Mouse (Mus musculus) liver, embryonic 11.5 days (tissue): ENCODE measurements at regions not wholly inside any gene's neighbourhood (a gene's known extent, or its start where the extent isn't known, plus 50 kb on each side); places are given as distances from the start of the nearest gene placed in this dataset.

Experiments
- ATAC-seq: fragments of 200-750 bp; cut with Nextera tagmentation; replicated peaks from 2 replicates; pipeline ENCODE4 v1.8.0; 2017; ENCODE audit warnings: moderate number of reproducible peaks, mild to moderate bottlenecking, moderate TSS enrichment, moderate library complexity; ENCODE audit not compliant: low FRiP score
- DNase-seq: peaks from one replicate; pipeline ENCODE4 v3.0.0-alpha.2; 2017; ENCODE audit warnings: low spot score
- H3K27ac ChIP-seq: fragments of 300-500 bp; sonication (generic); 2 replicates; pipeline ENCODE4 v1.5.1; 2014; ENCODE audit warnings: mild to moderate bottlenecking, low read depth, low read length, control low read depth
- H3K27me3 ChIP-seq: fragments of 300-500 bp; sonication (generic); replicated peaks from 2 replicates; pipeline ENCODE4 v1.6.1; 2014; ENCODE audit warnings: low read length, mixed read lengths; ENCODE audit not compliant: control insufficient read depth, insufficient read depth
- H3K36me3 ChIP-seq: fragments of 300-500 bp; sonication (generic); 2 replicates; pipeline ENCODE4 v1.6.1; 2014; ENCODE audit warnings: mild to moderate bottlenecking, low read length, moderate library complexity, mixed read lengths; ENCODE audit not compliant: control insufficient read depth, insufficient read depth
- H3K4me1 ChIP-seq: fragments of 300-500 bp; sonication (generic); replicated peaks from 2 replicates; pipeline ENCODE4 v1.6.1; 2014; ENCODE audit warnings: low read length, mixed read lengths; ENCODE audit not compliant: control insufficient read depth, insufficient read depth
- H3K4me2 ChIP-seq: fragments of 300-500 bp; sonication (generic); 2 replicates; pipeline ENCODE4 v1.6.1; 2014; ENCODE audit warnings: mild to moderate bottlenecking, control low read depth, moderate library complexity
- H3K4me3 ChIP-seq: fragments of 300-500 bp; sonication (generic); 2 replicates; pipeline ENCODE4 v1.5.1; 2014; ENCODE audit warnings: low read depth, low read length, control low read depth
- H3K9ac ChIP-seq: fragments of 300-500 bp; sonication (generic); 2 replicates; pipeline ENCODE4 v1.6.1; 2014; ENCODE audit warnings: low read depth, low read length, control low read depth
- H3K9me3 ChIP-seq: fragments of 300-500 bp; sonication (generic); 2 replicates; pipeline ENCODE4 v1.6.1; 2016; ENCODE audit warnings: low read length, inconsistent platforms, mixed read lengths; ENCODE audit not compliant: control insufficient read depth
- WGBS: fragments of 180-500 bp; shearing (Covaris S2); extraction: QIAGEN DNeasy Blood & Tissue Kit; methylation state at CpG from one replicate; pipeline ENCODE4 v1.1.7; 2014; 5-methylcytosine and 5-hydroxymethylcytosine counted together

DNA sequence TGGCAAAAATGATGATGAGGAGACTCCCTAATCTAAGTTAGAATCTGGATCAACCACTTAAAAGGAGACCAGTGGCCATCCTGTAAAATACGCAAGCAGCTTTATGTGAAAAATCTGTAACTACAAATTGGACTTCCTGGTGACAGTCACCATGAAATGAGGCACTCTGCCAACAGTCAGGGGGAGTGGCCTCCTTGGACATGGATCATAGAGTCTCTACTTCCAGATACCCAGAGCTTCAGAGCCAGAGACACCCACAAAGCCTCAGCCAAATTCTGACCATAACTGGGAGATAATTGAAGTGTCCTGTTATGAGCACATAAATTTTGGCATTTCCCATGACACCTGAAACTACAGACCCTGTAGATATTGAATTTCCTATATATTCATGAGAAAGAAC is 1359.3 kb upstream of the A1bg start:
- 89% methylated on average over 1 of the region's 1 CpGs for WGBS
- Histone ChIP-seq H3K36me3 (no peaks in the 10 kb centered on the region), H3K9me3 (no peaks in the 10 kb centered on the region), H3K4me3 (no peak overlapping the region), H3K4me2 (no peak overlapping the region), H3K4me1 (0 out of 2 replicates have a peak, but pooled peaks cover 3% of the 10 kb centered on the region), H3K9ac (no peak overlapping the region), H3K27me3 (no peaks in the 10 kb centered on the region), H3K27ac (no peak overlapping the region)
- DNase-seq: no peak
- no peak for ATAC-seq

DNA sequence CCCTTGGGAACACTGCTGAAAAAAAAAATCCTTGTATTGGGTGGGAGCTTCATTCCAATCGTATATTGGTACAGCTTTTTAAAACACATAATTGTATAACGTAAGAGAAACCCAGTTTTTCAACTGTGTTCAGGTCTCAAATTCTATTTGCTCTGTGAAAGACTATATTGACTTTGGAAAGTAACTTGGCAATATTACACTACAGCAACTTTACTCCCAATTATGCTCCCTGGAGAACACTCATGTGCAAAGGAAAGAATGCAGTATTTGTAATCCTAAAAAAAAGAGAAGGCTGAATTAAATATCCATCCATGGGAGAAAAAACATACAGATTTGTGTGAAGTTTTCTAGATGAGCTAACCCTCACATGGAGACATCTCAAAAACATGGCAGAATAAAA is 1356.7 kb upstream of the A1bg start:
- H3K36me3 ChIP-seq: no peaks in the 10 kb centered on the region
- no peak overlapping the region for H3K27ac ChIP-seq
- 89% methylated on average over 2 of the region's 2 CpGs for WGBS
- no peak overlapping the region for H3K4me3 ChIP-seq
- no peak overlapping the region for H3K4me2 ChIP-seq
- H3K4me1 ChIP-seq: 0 out of 2 replicates have a peak, but pooled peaks cover 3% of the 10 kb centered on the region
- no peaks in the 10 kb centered on the region for H3K27me3 ChIP-seq
- ATAC-seq (no peak), DNase-seq (no peak)
- no peaks in the 10 kb centered on the region for H3K9me3 ChIP-seq
- no peak overlapping the region for H3K9ac ChIP-seq

DNA sequence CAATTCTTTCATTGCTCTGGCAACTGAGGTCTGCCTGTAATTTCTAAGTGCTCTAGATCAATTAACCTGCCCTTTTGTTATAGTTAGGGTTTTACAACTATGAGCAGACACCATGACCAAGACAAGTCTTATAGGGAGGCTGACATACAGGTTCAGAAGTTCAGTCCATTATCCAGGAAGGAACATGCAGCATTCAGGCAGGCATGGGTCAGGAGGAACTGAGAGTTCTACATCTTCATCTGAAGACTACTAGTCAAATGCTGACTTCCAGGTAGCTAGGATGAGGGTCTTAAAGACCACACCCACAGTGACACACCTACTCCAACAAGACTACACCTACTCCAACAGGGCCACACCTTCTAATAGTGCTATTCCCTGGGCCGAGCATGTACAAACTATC is 1352.0 kb upstream of the A1bg start:
- 91% methylated on average over 1 of the region's 1 CpGs for WGBS
- no peak overlapping the region for H3K9ac ChIP-seq
- DNase-seq: no peak

DNA sequence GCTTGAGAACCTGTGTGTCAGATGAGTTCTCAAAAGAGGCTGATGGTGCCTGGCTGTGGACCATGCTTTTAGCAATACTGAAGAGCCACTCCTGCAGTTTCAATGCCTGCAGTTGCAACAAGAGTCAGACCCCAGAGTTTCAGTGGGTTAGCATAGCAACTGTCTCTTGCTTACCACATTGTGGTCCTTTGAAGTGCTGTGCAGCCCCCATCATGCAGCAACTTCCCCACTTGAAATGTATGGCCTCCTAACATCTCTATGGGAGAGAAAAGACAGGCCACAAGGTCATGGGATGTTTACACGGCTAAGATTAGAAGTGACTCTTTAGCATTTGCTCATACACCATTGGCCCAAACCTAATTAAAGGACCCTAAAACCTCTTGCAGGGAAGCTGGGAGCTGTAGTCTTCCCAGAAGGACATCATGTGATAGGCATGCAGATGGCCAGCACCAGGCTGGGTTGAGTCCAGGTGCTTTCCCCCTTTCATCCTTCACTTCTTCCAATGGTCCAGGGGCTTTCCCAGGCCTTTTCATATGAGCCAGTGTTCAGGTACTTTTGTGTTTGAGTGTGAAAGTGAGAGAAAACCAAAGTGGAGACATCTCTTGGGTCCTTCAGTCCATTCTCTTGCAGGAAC is 1351.2 kb upstream of the A1bg start:
- WGBS: 80% methylated on average over 1 of the region's 1 CpGs

More for the DNA sequence above, 1352.0 kb upstream of the A1bg start:
- Histone ChIP-seq H3K4me3 (no peak overlapping the region), H3K36me3 (no peaks in the 10 kb centered on the region), H3K4me2 (no peak overlapping the region), H3K27me3 (no peaks in the 10 kb centered on the region), H3K27ac (no peak overlapping the region), H3K9me3 (no peaks in the 10 kb centered on the region), H3K4me1 (no peaks in the 10 kb centered on the region)
- no peak for ATAC-seq

GRCm38 (mm10) chr15:62272755-62273154 is 1349.9 kb upstream of the A1bg start:
- no peak for DNase-seq
- no peaks in the 10 kb centered on the region for H3K36me3 ChIP-seq

More for the DNA sequence above, 1351.2 kb upstream of the A1bg start:
- Histone ChIP-seq H3K9ac (no peak overlapping the region), H3K27me3 (no peaks in the 10 kb centered on the region), H3K4me2 (no peak overlapping the region), H3K4me3 (no peak overlapping the region), H3K4me1 (no peaks in the 10 kb centered on the region), H3K36me3 (no peaks in the 10 kb centered on the region), H3K27ac (no peak overlapping the region), H3K9me3 (no peaks in the 10 kb centered on the region)
- DNase-seq (no peak), ATAC-seq (no peak)

GRCm38 (mm10) chr15:62271428-62271827 is 1348.6 kb upstream of the A1bg start:
- no peak for DNase-seq
- Histone ChIP-seq H3K36me3 (no peaks in the 10 kb centered on the region), H3K9ac (no peak overlapping the region), H3K4me3 (no peak overlapping the region), H3K9me3 (no peaks in the 10 kb centered on the region), H3K27me3 (no peaks in the 10 kb centered on the region), H3K27ac (no peak overlapping the region), H3K4me1 (no peaks in the 10 kb centered on the region), H3K4me2 (no peak overlapping the region)
- ATAC-seq: no peak
- 88% methylated on average over 2 of the region's 2 CpGs for WGBS

More at GRCm38 (mm10) chr15:62272755-62273154, 1349.9 kb upstream of the A1bg start:
- H3K27me3 ChIP-seq: no peaks in the 10 kb centered on the region
- no peak overlapping the region for H3K9ac ChIP-seq
- WGBS: 72% methylated on average over 2 of the region's 2 CpGs
- no peak overlapping the region for H3K27ac ChIP-seq
- H3K4me2 ChIP-seq: no peak overlapping the region
- H3K4me3 ChIP-seq: no peak overlapping the region
- H3K9me3 ChIP-seq: no peaks in the 10 kb centered on the region
- no peaks in the 10 kb centered on the region for H3K4me1 ChIP-seq
- no peak for ATAC-seq

DNA sequence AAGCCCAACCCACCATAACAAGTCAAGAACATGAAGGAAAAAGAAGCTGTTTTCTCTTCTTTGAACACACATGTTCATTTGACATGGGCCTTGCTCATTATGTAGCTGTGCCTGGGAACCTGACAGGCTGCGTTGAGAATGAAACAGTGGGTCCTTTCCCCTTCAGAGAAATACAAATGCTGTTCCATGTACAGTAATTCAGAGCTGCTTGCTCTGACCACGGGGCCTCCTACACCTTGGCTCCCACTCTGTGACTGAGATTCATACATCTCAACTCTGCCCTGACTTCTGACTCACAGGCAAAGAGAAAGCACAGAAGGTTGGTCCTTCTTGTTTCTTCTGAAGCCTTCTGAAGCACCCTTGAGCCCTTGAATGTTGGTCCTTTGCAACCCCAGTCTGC is 1345.4 kb upstream of the A1bg start:
- 80% methylated on average over 2 of the region's 2 CpGs for WGBS

DNA sequence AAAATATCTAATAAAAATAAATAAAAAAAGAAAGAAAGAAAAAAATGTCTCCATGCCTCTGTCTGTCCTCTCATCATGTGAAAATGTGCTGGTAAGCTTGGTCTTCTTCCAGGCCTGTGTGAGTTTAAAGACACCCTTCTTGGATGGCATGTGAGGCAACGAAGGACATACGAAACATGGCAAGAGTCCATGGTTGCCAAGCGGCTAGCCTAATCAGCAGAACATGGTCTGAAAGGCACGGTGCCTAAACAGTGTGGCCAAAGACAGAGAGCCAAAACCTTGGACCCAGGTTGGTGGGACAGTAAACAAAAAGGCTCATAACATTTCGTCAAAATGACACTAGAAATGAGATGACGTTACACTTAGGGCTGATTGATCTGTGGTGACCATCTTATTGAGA is 1344.7 kb upstream of the A1bg start:
- WGBS: 89% methylated on average over 6 of the region's 6 CpGs
- no peak overlapping the region for H3K4me2 ChIP-seq
- H3K27me3 ChIP-seq: no peaks in the 10 kb centered on the region
- no peaks in the 10 kb centered on the region for H3K4me1 ChIP-seq
- no peaks in the 10 kb centered on the region for H3K36me3 ChIP-seq
- H3K9ac ChIP-seq: no peak overlapping the region
- no peak for DNase-seq
- no peak overlapping the region for H3K4me3 ChIP-seq
- no peak overlapping the region for H3K27ac ChIP-seq
- H3K9me3 ChIP-seq: no peaks in the 10 kb centered on the region
- no peak for ATAC-seq

More for the DNA sequence above, 1345.4 kb upstream of the A1bg start:
- H3K9me3 ChIP-seq: no peaks in the 10 kb centered on the region
- no peak overlapping the region for H3K9ac ChIP-seq
- no peak for ATAC-seq
- H3K4me3 ChIP-seq: no peak overlapping the region
- H3K27me3 ChIP-seq: no peaks in the 10 kb centered on the region
- no peak for DNase-seq
- no peaks in the 10 kb centered on the region for H3K36me3 ChIP-seq
- no peak overlapping the region for H3K4me2 ChIP-seq
- H3K27ac ChIP-seq: no peak overlapping the region
- no peaks in the 10 kb centered on the region for H3K4me1 ChIP-seq

- WGBS: 83% methylated on average over 6 of the region's 6 CpGs
- Histone ChIP-seq H3K4me3 (no peak overlapping the region), H3K4me1 (no peaks in the 10 kb centered on the region), H3K9ac (no peak overlapping the region), H3K36me3 (no peaks in the 10 kb centered on the region), H3K27ac (no peak overlapping the region), H3K27me3 (no peaks in the 10 kb centered on the region), H3K9me3 (no peaks in the 10 kb centered on the region), H3K4me2 (no peak overlapping the region)
- ATAC-seq (no peak), DNase-seq (no peak)
Observed at GRCm38 (mm10) chr15:62266025-62266424, 1343.2 kb upstream of the A1bg start.
